Mouse (Mus musculus) c-Kit-negative CD71-positive TER-119-positive erythroid progenitor cells, embryonic 14.5 days (primary cell): ENCODE results near the gene Slc37a1.
"Not testable (repeated sequence)": the region's sequence is repeated elsewhere in the genome, so short reads cannot be mapped to it uniquely, and the experiment has no call there.

Experiments used
- DNase-seq: peaks from one replicate; pipeline ENCODE4 v3.0.0-alpha.2; 2013; ENCODE audit warnings: low read depth, low spot score

Slc37a1 gene

GRCm38 (mm10) chr17:31268016-31268415 is 18.6 kb upstream of the Slc37a1 start:
- DNase-seq, result no peak

- DNase-seq, result no peak
These were observed 16.8 kb upstream of the Slc37a1 start for GRCm38 (mm10) chr17:31269761-31270160.

- no peak for DNase-seq
These were observed 16.3 kb upstream of the Slc37a1 start for GRCm38 (mm10) chr17:31270246-31270645.

- not testable (repeated sequence) for DNase-seq
These were observed 15.9 kb upstream of the Slc37a1 start for GRCm38 (mm10) chr17:31270736-31271135.

- DNase-seq, result no peak
These were observed 15.3 kb upstream of the Slc37a1 start for GRCm38 (mm10) chr17:31271136-31271851.

- no peak for DNase-seq
These were observed 14.0 kb upstream of the Slc37a1 start for GRCm38 (mm10) chr17:31272416-31273165.

- no peak for DNase-seq
These were observed 13.0 kb upstream of the Slc37a1 start for GRCm38 (mm10) chr17:31273631-31274030.

GRCm38 (mm10) chr17:31275181-31275580 is 11.4 kb upstream of the Slc37a1 start:
- DNase-seq, result no peak

- no peak for DNase-seq
These were observed 10.2 kb upstream of the Slc37a1 start for GRCm38 (mm10) chr17:31276207-31276921.

GRCm38 (mm10) chr17:31276922-31277918 is 9.4 kb upstream of the Slc37a1 start, which contains the start of gene Rsph1:
Rsph1 (minus strand) TSS chr17:31277383.
- no peak for DNase-seq

GRCm38 (mm10) chr17:31277931-31278330 is 8.7 kb upstream of the Slc37a1 start:
- DNase-seq, result no peak

- no peak for DNase-seq
These were observed 7.1 kb upstream of the Slc37a1 start for GRCm38 (mm10) chr17:31279541-31279940.

GRCm38 (mm10) chr17:31280269-31280668 is 6.3 kb upstream of the Slc37a1 start:
- no peak for DNase-seq

- DNase-seq, result no peak
These were observed 4.5 kb upstream of the Slc37a1 start for GRCm38 (mm10) chr17:31281830-31282686.

GRCm38 (mm10) chr17:31282687-31283053 is 3.9 kb upstream of the Slc37a1 start:
- DNase-seq, result no peak

GRCm38 (mm10) chr17:31285867-31286266 is 725 bp upstream of the Slc37a1 start:
- no peak for DNase-seq

- DNase-seq, result no peak
These were observed 624 bp downstream of the Slc37a1 start for GRCm38 (mm10) chr17:31287216-31287615.

- no peak for DNase-seq
These were observed 2.6 kb downstream of the Slc37a1 start for GRCm38 (mm10) chr17:31288999-31289726.

- no peak for DNase-seq
These were observed 3.7 kb downstream of the Slc37a1 start for GRCm38 (mm10) chr17:31290311-31290710.
